Mouse (Mus musculus): ENCODE measurements around the gene Ttc24. TPM values are rescaled to one million over a fixed set of nuclear protein-coding genes. Genes with fewer than 3 reads are reported as not detected.

Gene Ttc24
- polyA plus RNA-seq, 1 experiment from 2014 or later = 0.69 TPM

DNA sequence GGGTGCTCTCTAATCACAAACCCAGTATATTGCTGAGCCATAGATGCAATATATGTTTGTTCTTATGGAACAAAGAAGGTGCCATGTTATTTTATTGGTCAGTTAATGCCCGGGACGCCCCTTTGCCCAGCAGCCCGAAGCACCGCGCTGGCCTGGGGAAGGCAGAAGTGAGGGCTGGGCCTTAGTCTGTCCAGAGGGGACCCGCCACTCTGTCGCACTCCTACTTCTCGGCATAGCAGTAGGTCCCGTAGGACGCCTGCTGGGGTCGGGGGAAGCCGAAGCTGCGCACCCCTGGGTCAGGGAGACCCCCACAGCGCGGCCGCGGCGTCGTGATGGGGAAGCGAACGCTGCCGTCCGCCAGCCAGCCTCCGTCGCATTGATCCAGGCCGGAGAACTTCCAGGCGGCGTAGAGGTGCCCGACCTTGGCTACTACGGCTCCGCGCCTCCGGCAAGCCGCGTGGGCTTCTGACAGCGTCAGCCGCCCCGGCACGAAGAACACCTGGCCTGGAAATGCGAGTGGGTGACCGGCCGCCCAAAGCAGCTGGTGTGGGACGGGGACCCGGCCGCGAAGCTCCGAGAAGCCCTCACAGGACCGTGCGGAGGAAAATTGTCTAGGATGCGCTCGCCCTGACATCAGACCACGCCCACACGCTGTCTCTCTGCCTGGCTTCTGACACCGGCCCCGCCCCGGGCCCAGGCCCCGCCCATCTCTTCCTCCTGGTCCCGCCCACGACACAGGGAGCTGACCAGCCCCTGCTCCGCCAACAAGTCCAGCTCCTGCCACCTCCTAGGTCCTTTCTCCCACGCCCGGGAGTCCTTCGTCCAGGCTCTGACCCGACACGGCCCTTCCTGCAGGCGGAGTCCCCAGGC lies 55.5 kb downstream of the Ttc24 start:
- DNase-seq (ENCODE audit: low spot score) = peak; percentile 60

Other genes with a start within 250 kb of the Ttc24 start
- 101 and 108 TPM in 2 replicates for gene Sh2d2a, start 231.5 kb downstream of the Ttc24 start, polyA plus RNA-seq (2015; fragmentation: Nextera tagmentation; extraction: Ambion mirVana)
- 13.9 and 14.4 TPM in 2 replicates for gene Prcc, start 192.7 kb downstream of the Ttc24 start, polyA plus RNA-seq (2015; fragmentation: Nextera tagmentation; extraction: Ambion mirVana)
- 223 and 234 TPM in 2 replicates for gene Hdgf, start 172.0 kb downstream of the Ttc24 start, polyA plus RNA-seq (2015; fragmentation: Nextera tagmentation; extraction: Ambion mirVana)
- gene Mrpl24, start 158.8 kb downstream of the Ttc24 start, polyA plus RNA-seq (2015; fragmentation: Nextera tagmentation; extraction: Ambion mirVana) = 107 and 108 TPM in 2 replicates
- 58.9 and 61.4 TPM in 2 replicates for gene Isg20l2, start 148.0 kb downstream of the Ttc24 start, polyA plus RNA-seq (2015; fragmentation: Nextera tagmentation; extraction: Ambion mirVana)
- gene Rrnad1, start 147.6 kb downstream of the Ttc24 start, polyA plus RNA-seq (2015; fragmentation: Nextera tagmentation; extraction: Ambion mirVana) = 15.7 and 16.6 TPM in 2 replicates
- 35.5 and 38.1 TPM in 2 replicates for gene Crabp2, start 129.6 kb downstream of the Ttc24 start, polyA plus RNA-seq (2015; fragmentation: Nextera tagmentation; extraction: Ambion mirVana)
- gene Nes, start 107.2 kb downstream of the Ttc24 start, polyA plus RNA-seq (2015; fragmentation: Nextera tagmentation; extraction: Ambion mirVana) = 3.2 and 4.5 TPM in 2 replicates
- gene Bcan, start 78.1 kb downstream of the Ttc24 start, polyA plus RNA-seq (2015; fragmentation: Nextera tagmentation; extraction: Ambion mirVana) = 0.23 and 0.27 TPM in 2 replicates
- 0.16 TPM in 1 of 2 replicates, not detected in the other for gene Hapln2, start 50.7 kb downstream of the Ttc24 start, polyA plus RNA-seq (2015; fragmentation: Nextera tagmentation; extraction: Ambion mirVana)
- gene Gpatch4, start 35.2 kb downstream of the Ttc24 start, polyA plus RNA-seq (2015; fragmentation: Nextera tagmentation; extraction: Ambion mirVana) = 34.6 and 37.4 TPM in 2 replicates
- gene Naxe, start 19.8 kb downstream of the Ttc24 start, polyA plus RNA-seq (2015; fragmentation: Nextera tagmentation; extraction: Ambion mirVana) = 145 and 155 TPM in 2 replicates
- gene Iqgap3, start 3.7 kb upstream of the Ttc24 start, polyA plus RNA-seq (2015; fragmentation: Nextera tagmentation; extraction: Ambion mirVana) = 5.8 and 6.1 TPM in 2 replicates
- 32.0 and 32.2 TPM in 2 replicates for gene Mef2d, start 64.1 kb upstream of the Ttc24 start, polyA plus RNA-seq (2015; fragmentation: Nextera tagmentation; extraction: Ambion mirVana)
- 0.58 and 0.66 TPM in 2 replicates for gene Rhbg, start 176.4 kb upstream of the Ttc24 start, polyA plus RNA-seq (2015; fragmentation: Nextera tagmentation; extraction: Ambion mirVana)
- gene Gm38392, start 208.9 kb upstream of the Ttc24 start, polyA plus RNA-seq (2015; fragmentation: Nextera tagmentation; extraction: Ambion mirVana) = 0.33 TPM in 1 of 2 replicates, not detected in the other
- 15.6 and 16.2 TPM in 2 replicates for gene Tsacc, start 218.7 kb upstream of the Ttc24 start, polyA plus RNA-seq (2015; fragmentation: Nextera tagmentation; extraction: Ambion mirVana)
- 401 and 428 TPM in 2 replicates for gene Cct3, start 218.8 kb upstream of the Ttc24 start, polyA plus RNA-seq (2015; fragmentation: Nextera tagmentation; extraction: Ambion mirVana)
- 209 and 236 TPM in 2 replicates for gene Glmp, start 246.7 kb upstream of the Ttc24 start, polyA plus RNA-seq (2015; fragmentation: Nextera tagmentation; extraction: Ambion mirVana)

All from thymus, postnatal 0 days (tissue).